Mouse (Mus musculus) cerebellum, postnatal 10 days (tissue): ENCODE measurements around the gene Rab24.
A peak's percentile ranks its signal among the peaks of the same experiment; 100 is the strongest.

Experiments
- DNase-seq, 2 experiments: peaks; one replicate each; pipeline ENCODE4 v3.0.0; 2021; ENCODE audit warnings: mixed read lengths in 2 of 2

Rab24 gene

GRCm38 (mm10) chr13:55328641-55329040 is 6.9 kb upstream of the Rab24 start:
- DNase-seq = no peak

DNA sequence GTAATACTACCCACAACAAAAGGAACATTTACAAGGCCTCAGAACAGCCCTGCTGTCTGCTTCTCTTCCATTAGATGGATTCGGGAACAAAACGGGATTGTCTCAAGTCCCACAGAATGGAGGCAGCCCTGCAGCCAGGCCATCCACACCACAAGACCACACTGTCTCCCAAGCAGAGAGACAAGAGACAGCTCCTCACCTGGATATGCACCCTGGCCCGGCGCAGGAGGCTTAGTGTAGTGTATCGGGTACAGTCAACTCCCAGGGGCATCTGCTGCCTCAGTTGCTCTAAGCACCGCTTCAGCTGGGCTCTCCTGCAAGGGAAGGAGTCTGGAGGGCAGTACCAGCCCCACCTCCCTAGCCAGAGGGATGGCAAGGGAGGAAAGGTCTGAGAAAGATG is 6.4 kb upstream of the Rab24 start:
- no peak for DNase-seq

DNA sequence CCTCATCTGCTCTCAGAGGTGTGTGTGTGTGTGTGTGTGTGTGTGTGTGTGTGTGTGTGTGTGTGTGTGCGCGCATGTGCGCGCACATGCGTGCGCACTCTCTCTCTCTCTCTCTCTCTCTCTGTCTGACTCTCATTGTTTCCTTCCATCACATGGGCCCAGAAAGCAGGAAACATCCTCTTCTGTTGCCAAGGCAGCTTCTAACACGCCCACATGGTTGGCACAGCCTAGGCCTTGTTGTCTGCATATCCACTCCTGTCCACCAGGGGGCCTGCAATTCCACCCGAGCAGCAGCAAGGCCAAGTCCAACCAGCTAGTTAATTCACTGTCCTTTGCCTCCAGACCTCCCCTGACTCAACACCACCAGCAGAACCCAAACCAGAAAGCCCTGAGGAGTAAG is 5.9 kb upstream of the Rab24 start:
- peak; percentile 92 for DNase-seq

GRCm38 (mm10) chr13:55327169-55327568 is 5.4 kb upstream of the Rab24 start:
- DNase-seq = no peak

DNA sequence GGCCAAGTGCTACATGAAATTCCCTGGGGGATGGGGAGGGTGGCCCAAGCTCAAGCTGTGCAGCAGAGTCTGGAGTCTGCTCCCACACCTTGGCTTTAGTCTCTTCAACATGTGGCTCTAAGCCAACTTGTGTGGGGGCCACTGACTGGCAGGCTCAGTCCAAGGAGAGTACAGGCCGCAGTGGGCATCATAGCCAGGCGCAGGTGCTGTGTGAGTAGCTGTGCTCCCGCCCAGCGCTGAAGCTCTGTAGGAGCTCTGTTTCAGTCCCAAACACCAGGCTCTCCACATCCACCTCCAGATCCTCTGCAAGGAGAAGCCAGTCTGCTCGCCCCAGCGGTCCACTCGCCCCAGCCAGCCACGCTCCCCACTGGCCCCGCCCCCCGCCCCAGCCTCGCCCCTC is 3.9 kb upstream of the Rab24 start:
- DNase-seq = no peak

- DNase-seq = peak; percentile 67 to 74
Measured at GRCm38 (mm10) chr13:55322130-55322825, 532 bp upstream of the Rab24 start.

GRCm38 (mm10) chr13:55319931-55320533 is 1.7 kb downstream of the Rab24 start, which contains the start of gene Prelid1:
Gene Prelid1, plus strand, starts transcription at chr13:55320500.
- DNase-seq = peak; percentile 46 to 48

- no peak for DNase-seq
Measured at GRCm38 (mm10) chr13:55318351-55318750, 3.4 kb downstream of the Rab24 start.

DNA sequence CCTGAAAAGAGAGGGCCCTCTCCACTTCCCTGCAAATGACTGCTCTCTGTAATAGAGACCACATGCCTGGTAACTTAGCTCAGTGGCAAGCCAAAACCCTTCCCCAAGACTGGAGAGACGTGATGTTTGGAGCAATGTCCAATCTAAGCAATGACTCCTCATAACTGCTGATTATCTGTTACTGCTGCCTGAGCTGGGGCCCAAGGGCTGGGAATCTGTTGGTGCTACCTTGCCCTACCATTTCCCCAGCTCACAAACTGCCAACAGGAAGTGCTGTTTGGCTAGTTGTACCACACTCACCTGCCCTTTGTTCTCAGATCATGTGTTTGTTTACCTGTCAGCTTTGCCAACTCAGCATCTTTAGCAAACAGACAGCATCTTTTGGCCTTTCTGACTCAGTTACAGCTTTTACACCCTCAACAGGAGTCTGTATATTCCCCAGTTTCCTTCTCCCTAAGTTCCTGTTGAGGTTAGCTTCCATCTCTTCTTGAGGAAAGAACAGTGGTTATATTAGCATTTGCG is 6.8 kb downstream of the Rab24 start:
- no peak for DNase-seq

GRCm38 (mm10) chr13:55313051-55313450 is 8.7 kb downstream of the Rab24 start:
- no peak for DNase-seq

DNA sequence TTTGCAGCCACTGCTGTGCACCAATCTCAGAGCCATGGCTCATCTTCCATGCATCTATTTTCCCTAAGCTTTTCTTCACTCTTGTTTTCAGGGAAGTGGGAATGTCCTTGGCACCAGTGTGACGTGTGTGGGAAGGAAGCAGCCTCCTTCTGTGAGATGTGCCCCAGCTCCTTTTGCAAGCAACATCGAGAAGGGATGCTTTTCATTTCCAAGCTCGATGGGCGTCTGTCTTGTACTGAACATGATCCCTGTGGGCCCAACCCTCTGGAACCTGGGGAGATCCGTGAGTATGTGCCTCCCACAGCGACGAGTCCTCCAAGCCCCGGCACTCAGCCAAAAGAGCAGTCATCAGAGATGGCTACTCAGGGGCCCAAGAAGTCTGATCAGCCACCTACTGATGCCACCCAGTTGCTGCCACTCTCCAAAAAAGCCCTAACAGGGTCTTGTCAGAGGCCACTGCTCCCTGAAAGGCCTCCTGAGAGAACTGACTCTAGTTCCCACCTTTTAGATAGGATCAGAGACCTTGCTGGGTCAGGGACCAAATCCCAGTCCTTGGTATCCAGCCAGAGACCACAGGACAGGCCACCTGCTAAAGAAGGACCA is 9.6 kb downstream of the Rab24 start:
- DNase-seq = peak in 1 of 2 experiments; percentile 17

DNA sequence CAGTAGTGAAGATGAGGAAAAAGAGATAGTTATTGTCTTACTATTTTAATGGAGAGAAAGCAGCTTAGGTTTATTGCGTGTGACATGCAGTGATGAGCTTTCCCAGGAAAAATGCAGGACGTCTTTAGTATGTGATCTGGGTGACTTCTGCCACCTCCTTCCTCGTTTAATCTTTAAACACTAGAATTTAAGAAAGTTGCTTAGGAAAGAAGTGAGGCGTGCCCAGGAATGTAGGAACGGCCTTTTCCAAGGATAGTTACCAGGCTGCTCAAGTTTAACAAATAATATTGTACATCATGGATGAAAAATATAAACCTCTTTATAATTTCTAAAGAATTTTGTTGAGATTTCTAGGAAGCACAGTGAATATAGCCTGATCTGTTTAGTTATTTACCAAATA is 20.8 kb downstream of the Rab24 start:
- no peak for DNase-seq

DNA sequence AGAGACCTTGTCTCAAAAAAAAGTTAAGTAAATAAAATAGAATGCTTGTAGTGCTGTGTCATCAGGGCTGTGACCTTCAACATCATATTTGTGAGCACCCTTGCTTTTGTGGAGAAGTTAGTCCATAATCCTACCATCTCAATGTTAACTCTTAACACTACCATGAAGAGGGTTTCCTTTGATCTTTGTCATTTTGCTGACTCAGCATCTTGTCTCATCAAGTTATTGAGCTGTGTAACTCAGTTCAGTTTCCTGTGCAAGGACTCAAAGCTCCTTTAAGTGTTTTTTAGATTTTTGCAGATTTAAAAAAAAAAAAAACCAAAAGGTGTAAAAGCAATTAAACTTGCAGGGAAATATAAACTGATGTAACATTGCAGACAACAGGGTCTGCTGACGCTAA is 25.0 kb downstream of the Rab24 start:
- no peak for DNase-seq

GRCm38 (mm10) chr13:55288854-55289253 is 32.9 kb downstream of the Rab24 start:
- DNase-seq = peak in 1 of 2 experiments; percentile 13

DNA sequence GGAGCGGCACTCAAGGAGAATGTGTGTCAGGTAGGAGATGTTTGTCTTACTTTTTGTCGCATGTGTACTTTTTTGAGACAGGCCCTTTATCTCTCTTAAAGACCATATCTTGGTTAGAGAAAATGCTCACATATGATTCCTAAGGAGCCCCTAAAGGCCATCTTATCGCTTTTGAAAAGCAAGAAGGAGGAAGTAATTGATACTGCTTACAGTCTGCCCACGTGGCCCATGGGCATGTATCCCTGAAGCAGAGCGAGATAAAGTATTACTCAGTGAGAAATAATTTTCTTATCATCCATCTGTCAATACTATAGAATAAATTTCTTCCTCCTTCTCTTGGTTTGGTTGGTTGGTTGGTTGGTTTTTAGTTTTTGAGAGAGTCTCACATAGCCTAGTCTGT is 44.1 kb downstream of the Rab24 start:
- DNase-seq = no peak

- DNase-seq = no peak
Measured at GRCm38 (mm10) chr13:55277203-55277602, 44.5 kb downstream of the Rab24 start.
